In genomic region chr9:57653283-57653682, GRCm38 (mm10) we compare ENCODE assay signal across 8 mouse cellular contexts. TPM values are rescaled to one million over a fixed set of nuclear protein-coding genes. Genes with fewer than 3 reads are reported as not detected.
DNase-seq lines count a peak whose midpoint lies in the region; ATAC-seq and TF ChIP-seq lines count a peak whose summit lies in the region.

TSS of gene Csk (minus strand) at chr9:57653631.

- DNase-seq in kidney, postnatal 25 days = no peak
- DNase-seq in ES-E14 (ENCODE audit: low read depth, low spot score) = no peak
- DNase-seq in forebrain, embryonic 10.5 days (ENCODE audit: extremely low spot score, low spot score) = no peak
- DNase-seq in hindbrain, embryonic 14.5 days (ENCODE audit: low spot score) = no peak
- DNase-seq in right cerebral cortex, adult 2 months (ENCODE audit: low spot score in 2 of 2) = no peak
- DNase-seq in cerebellum, postnatal 36 days = no peak

- no peak within 1 kb of the TSS for H3K4me2 ChIP-seq in kidney, embryonic 15.5 days
- H3K4me2 ChIP-seq in hindbrain, embryonic 14.5 days (replicated peaks) = no peak within 1 kb of the TSS
- H3K4me2 ChIP-seq in liver, embryonic 15.5 days = no peak within 1 kb of the TSS

- no peak within 1 kb of the TSS for H3K27ac ChIP-seq in kidney, embryonic 15.5 days
- H3K27ac ChIP-seq in ES-E14 (ENCODE audit: insufficient read depth, low read depth, low read length, poor library complexity, severe bottlenecking) = no peak within 1 kb of the TSS
- H3K27ac ChIP-seq in forebrain, embryonic 10.5 days = peak within 1 kb of the TSS; percentile 69
- no peak within 1 kb of the TSS for H3K27ac ChIP-seq in hindbrain, embryonic 14.5 days
- H3K27ac ChIP-seq in liver, embryonic 15.5 days (replicated peaks) = no peak within 1 kb of the TSS

- no peak for ATAC-seq in kidney, embryonic 15.5 days (replicated peaks; ENCODE audit: low FRiP score)
- ATAC-seq in hindbrain, embryonic 14.5 days (ENCODE audit: low FRiP score) = no peak
- ATAC-seq in liver, embryonic 15.5 days (ENCODE audit: insufficient read depth) = no peak

- H3K4me1 ChIP-seq in kidney, embryonic 15.5 days = peaks cover 14% of the 10 kb centered on the region
- peaks cover 2 to 9% of the 10 kb centered on the region in 2 experiments; a peak in 1 of 4 replicates for H3K4me1 ChIP-seq in ES-E14 (ENCODE audit: control insufficient read depth in 2 of 2, insufficient read depth in 2 of 2, low read length in 2 of 2, poor library complexity in 1 of 2)
- peaks cover 55% of the 10 kb centered on the region for H3K4me1 ChIP-seq in forebrain, embryonic 10.5 days
- H3K4me1 ChIP-seq in hindbrain, embryonic 14.5 days (replicated peaks; ENCODE audit: control insufficient read depth, insufficient read depth, low read length) = peaks cover 7% of the 10 kb centered on the region
- H3K4me1 ChIP-seq in liver, embryonic 15.5 days (replicated peaks) = peaks cover 27% of the 10 kb centered on the region

- in situ Hi-C loops in ES-E14 (cut with MboI; ENCODE audit: low sequenced_read_pairs in 2 of 2, unreplicated experiment in 2 of 2) = no loop called here

- no peaks in the 10 kb centered on the region for H3K36me3 ChIP-seq in kidney, embryonic 15.5 days
- no peaks in the 10 kb centered on the region for H3K36me3 ChIP-seq in ES-E14 (ENCODE audit: control insufficient read depth, insufficient read depth, low read length, poor library complexity, severe bottlenecking)
- no peaks in the 10 kb centered on the region for H3K36me3 ChIP-seq in forebrain, embryonic 10.5 days (replicated peaks)
- no peaks in the 10 kb centered on the region for H3K36me3 ChIP-seq in hindbrain, embryonic 14.5 days (replicated peaks; ENCODE audit: control insufficient read depth, insufficient read depth)
- H3K36me3 ChIP-seq in liver, embryonic 15.5 days (replicated peaks) = no peaks in the 10 kb centered on the region

- no peaks in the 10 kb centered on the region for H3K9me3 ChIP-seq in kidney, embryonic 15.5 days (replicated peaks)
- H3K9me3 ChIP-seq in ES-E14 (ENCODE audit: control insufficient read depth, insufficient read depth, low read depth, low read length) = no peaks in the 10 kb centered on the region
- no peaks in the 10 kb centered on the region for H3K9me3 ChIP-seq in forebrain, embryonic 10.5 days
- no peaks in the 10 kb centered on the region for H3K9me3 ChIP-seq in hindbrain, embryonic 14.5 days (ENCODE audit: control insufficient read depth, low read length)
- no peaks in the 10 kb centered on the region for H3K9me3 ChIP-seq in liver, embryonic 15.5 days (replicated peaks)

- no peak within 1 kb of the TSS for H3K9ac ChIP-seq in kidney, embryonic 15.5 days
- peak within 1 kb of the TSS; percentile 34 for H3K9ac ChIP-seq in ES-E14 (ENCODE audit: insufficient read depth, low read depth, low read length, poor library complexity, severe bottlenecking)
- peak within 1 kb of the TSS; percentile 18; the same call in 1 of the 2 replicates for H3K9ac ChIP-seq in hindbrain, embryonic 14.5 days
- no peak within 1 kb of the TSS for H3K9ac ChIP-seq in liver, embryonic 15.5 days

- peaks cover 11% of the 10 kb centered on the region; the same call in 1 of the 2 replicates for H3K27me3 ChIP-seq in kidney, embryonic 15.5 days
- H3K27me3 ChIP-seq in forebrain, embryonic 10.5 days (ENCODE audit: poor library complexity, severe bottlenecking) = peaks cover 54% of the 10 kb centered on the region
- no peaks in the 10 kb centered on the region for H3K27me3 ChIP-seq in hindbrain, embryonic 14.5 days (ENCODE audit: control insufficient read depth, insufficient read depth, low read length)
- no peaks in the 10 kb centered on the region for H3K27me3 ChIP-seq in liver, embryonic 15.5 days

- no peak within 1 kb of the TSS for H3K4me3 ChIP-seq in kidney, embryonic 15.5 days (replicated peaks)
- H3K4me3 ChIP-seq in ES-E14 (ENCODE audit: insufficient read depth in 1 of 2, low read depth in 1 of 2, low read length in 2 of 2, poor library complexity in 1 of 2, severe bottlenecking in 1 of 2) = peak within 1 kb of the TSS; percentile 14 to 49; a peak in 3 of 4 replicates
- H3K4me3 ChIP-seq in forebrain, embryonic 10.5 days = peak within 1 kb of the TSS; percentile 10; the same call in 1 of the 2 replicates
- H3K4me3 ChIP-seq in hindbrain, embryonic 14.5 days (replicated peaks; ENCODE audit: low read length) = no peak within 1 kb of the TSS
- no peak within 1 kb of the TSS for H3K4me3 ChIP-seq in liver, embryonic 15.5 days (replicated peaks)

- WGBS in kidney, embryonic 15.5 days = 68% methylated on average over 5 of the region's 5 CpGs
- WGBS in forebrain, embryonic 10.5 days = 38% methylated on average over 5 of the region's 5 CpGs
- WGBS in hindbrain, embryonic 14.5 days = 49% methylated on average over 5 of the region's 5 CpGs
- 71% methylated on average over 5 of the region's 5 CpGs for WGBS in liver, embryonic 15.5 days (ENCODE audit: insufficient replicate concordance)

TF ChIP-seq in ES-E14, 5 proteins besides CTCF, POLR2A, EP300 and RAD21:
- no peak for TF ChIP-seq HCFC1 (IDR thresholded peaks at IDR 0.05; ENCODE audit: borderline replicate concordance, insufficient read depth, low read length)
- no peak for TF ChIP-seq ZNF384 (IDR thresholded peaks at IDR 0.05; ENCODE audit: low read depth, low read length)
- TF ChIP-seq CHD2 (IDR thresholded peaks at IDR 0.05; ENCODE audit: low read depth, low read length) = no peak
- TF ChIP-seq MAFK (IDR thresholded peaks at IDR 0.05; ENCODE audit: insufficient read depth, low read depth, low read length) = no peak
- no peak for TF ChIP-seq ZC3H11A (IDR thresholded peaks at IDR 0.05; ENCODE audit: borderline replicate concordance, low read depth, low read length)

RNA-seq across cellular contexts. Expression of gene Csk, which starts in this region (rescaled TPM):
- polyA plus RNA-seq in kidney, embryonic 15.5 days (2015; fragmentation: Nextera tagmentation; extraction: Ambion mirVana) = 27.2 and 27.9 TPM in 2 replicates
- total RNA-seq in ES-E14 (2012; rRNA removed) = 27.1 and 32.2 TPM in 2 replicates
- 28.8 and 33.9 TPM in 2 replicates for polyA plus RNA-seq in forebrain, embryonic 10.5 days (2016; fragmentation: Nextera tagmentation; extraction: Ambion mirVana)
- polyA plus RNA-seq in hindbrain, embryonic 14.5 days (2014; fragmentation: Nextera tagmentation; extraction: Ambion mirVana) = 41.0 and 43.1 TPM in 2 replicates
- 15.4 and 15.9 TPM in 2 replicates for polyA plus RNA-seq in liver, embryonic 15.5 days (2015; fragmentation: Nextera tagmentation; extraction: Ambion mirVana)

Comparison
In these comparisons a context has a peak if more than half of its experiments do, and no peak if none do; other contexts are left out.
1. H3K4me3 ChIP-seq: peak in ES-E14 (2 of 2) and forebrain, embryonic 10.5 days (single experiment); none in kidney, embryonic 15.5 days (single experiment), hindbrain, embryonic 14.5 days (single experiment) and liver, embryonic 15.5 days (single experiment).
2. H3K9ac ChIP-seq: peak in ES-E14 (single experiment) and hindbrain, embryonic 14.5 days (single experiment); none in kidney, embryonic 15.5 days (single experiment) and liver, embryonic 15.5 days (single experiment).